9 mouse cellular contexts compared by ENCODE assay signal in genomic region chr2:62408701-62409201, GRCm38 (mm10). TPM values are rescaled to one million over a fixed set of nuclear protein-coding genes. Genes with fewer than 3 reads are reported as not detected.
DNase-seq lines count a peak whose midpoint lies in the region; ATAC-seq and TF ChIP-seq lines count a peak whose summit lies in the region.
"Had no signal": no experiment of that assay in that cellular context is flagged by ENCODE, and none has a peak within 500 bp of the region (broad histone marks: within the 10 kb centered on the region; RNA-seq: fewer than 3 reads in every experiment).

No protein-coding gene starts in this region.

- no peak for TF ChIP-seq EP300 in liver, postnatal 0 days (IDR thresholded peaks at IDR 0.05; ENCODE audit: low read depth)
- no peak for TF ChIP-seq EP300 in stomach, postnatal 0 days (optimal IDR thresholded peaks at IDR 0.05)

- peak; percentile 51; the same call in 1 of the 2 replicates for ATAC-seq in heart, embryonic 14.5 days (ENCODE audit: insufficient number of reproducible peaks, insufficient read depth, low FRiP score, low read depth)
- peak; percentile 35; the same call in 1 of the 2 replicates for ATAC-seq in liver, postnatal 0 days
- 0 out of 2 replicates have a peak, but pooled peaks have one; percentile 29 for ATAC-seq in stomach, postnatal 0 days (ENCODE audit: low FRiP score, low TSS enrichment)

- no peak overlapping the region for H3K9ac ChIP-seq in heart, embryonic 14.5 days (ENCODE audit: low read length)
- H3K9ac ChIP-seq in liver, postnatal 0 days (replicated peaks): no peak overlapping the region
- H3K9ac ChIP-seq in stomach, postnatal 0 days (ENCODE audit: low read length): no peak overlapping the region

- DNase-seq in heart, embryonic 10.5 days (ENCODE audit: low spot score): no peak
- peak; percentile 86 for DNase-seq in R1 (ENCODE audit: low read depth, low spot score)
- no peak for DNase-seq in liver, postnatal 0 days
- DNase-seq in stomach, postnatal 0 days (ENCODE audit: low spot score): no peak
- no peak for DNase-seq in ovary, postnatal 36 days (ENCODE audit: low spot score)
- no peak for DNase-seq in cerebellum, adult 18-20 months
- DNase-seq in cerebellum, postnatal 10 days: no peak
- DNase-seq: retina, postnatal 1 day had no signal

- TF ChIP-seq CTCF in liver, postnatal 0 days (IDR thresholded peaks at IDR 0.05; ENCODE audit: low read depth): no peak
- no peak for TF ChIP-seq CTCF in stomach, postnatal 0 days (IDR thresholded peaks at IDR 0.05; ENCODE audit: low read depth)

- no peaks in the 10 kb centered on the region for H3K36me3 ChIP-seq in heart, embryonic 14.5 days (ENCODE audit: control insufficient read depth, insufficient read depth, low read length)
- H3K36me3 ChIP-seq in heart, embryonic 10.5 days: no peaks in the 10 kb centered on the region
- H3K36me3 ChIP-seq in liver, postnatal 0 days (replicated peaks; ENCODE audit: insufficient read depth, low read length): no peaks in the 10 kb centered on the region
- H3K36me3 ChIP-seq in stomach, postnatal 0 days (ENCODE audit: control insufficient read depth, insufficient read depth, low read length): no peaks in the 10 kb centered on the region

- H3K4me2 ChIP-seq in heart, embryonic 14.5 days (ENCODE audit: low read length): no peak overlapping the region
- H3K4me2 ChIP-seq in liver, postnatal 0 days (ENCODE audit: low read depth, low read length): 0 out of 2 replicates have a peak overlapping the region, but pooled peaks have one; percentile 32
- H3K4me2 ChIP-seq in stomach, postnatal 0 days (replicated peaks; ENCODE audit: low read depth): no peak overlapping the region

- H3K27me3 ChIP-seq in heart, embryonic 14.5 days (ENCODE audit: control insufficient read depth, insufficient read depth, low read length): peaks cover 8% of the 10 kb centered on the region; the same call in 1 of the 2 replicates
- H3K27me3 ChIP-seq in heart, embryonic 10.5 days (ENCODE audit: insufficient read depth, poor library complexity, severe bottlenecking): peaks cover 29% of the 10 kb centered on the region
- H3K27me3 ChIP-seq in liver, postnatal 0 days (ENCODE audit: insufficient read depth, low read length): no peaks in the 10 kb centered on the region
- H3K27me3 ChIP-seq in stomach, postnatal 0 days (ENCODE audit: control insufficient read depth, insufficient read depth, low read length): no peaks in the 10 kb centered on the region

- H3K4me3 ChIP-seq in heart, embryonic 14.5 days (ENCODE audit: control insufficient read depth in 1 of 2, insufficient read depth in 1 of 2, low read depth in 1 of 2, low read length in 2 of 2): no peak overlapping the region
- no peak overlapping the region for H3K4me3 ChIP-seq in heart, embryonic 10.5 days
- H3K4me3 ChIP-seq in liver, postnatal 0 days (ENCODE audit: low read depth, low read length): no peak overlapping the region
- no peak overlapping the region for H3K4me3 ChIP-seq in stomach, postnatal 0 days (ENCODE audit: low read depth, low read length)

- H3K27ac ChIP-seq in heart, embryonic 14.5 days (replicated peaks in 1 of 2; ENCODE audit: control insufficient read depth in 1 of 2, insufficient read depth in 1 of 2, low read depth in 2 of 2, low read length in 2 of 2): peak overlapping the region in 1 of 2 experiments; percentile 9; a peak in 1 of 4 replicates
- no peak overlapping the region for H3K27ac ChIP-seq in heart, embryonic 10.5 days
- H3K27ac ChIP-seq in liver, postnatal 0 days (ENCODE audit: low read depth): 0 out of 2 replicates have a peak overlapping the region, but pooled peaks have one; percentile 39
- no peak overlapping the region for H3K27ac ChIP-seq in stomach, postnatal 0 days (replicated peaks)

- H3K4me1 ChIP-seq in heart, embryonic 14.5 days (ENCODE audit: control insufficient read depth in 2 of 2, insufficient read depth in 2 of 2, low read length in 2 of 2): peaks cover 3 to 6% of the 10 kb centered on the region in 2 experiments; a peak in 2 of 4 replicates
- peaks cover 19% of the 10 kb centered on the region for H3K4me1 ChIP-seq in heart, embryonic 10.5 days
- peaks cover 12% of the 10 kb centered on the region; the same call in 1 of the 2 replicates for H3K4me1 ChIP-seq in liver, postnatal 0 days (ENCODE audit: insufficient read depth)
- H3K4me1 ChIP-seq in stomach, postnatal 0 days (replicated peaks; ENCODE audit: control insufficient read depth, insufficient read depth): no peaks in the 10 kb centered on the region

- 17% methylated on average over 4 of the region's 4 CpGs for WGBS in heart, embryonic 14.5 days
- WGBS in heart, embryonic 10.5 days: 13% methylated on average over 4 of the region's 4 CpGs
- 17% methylated on average over 4 of the region's 4 CpGs for WGBS in liver, postnatal 0 days (ENCODE audit: insufficient replicate concordance)
- 26% methylated on average over 4 of the region's 4 CpGs for WGBS in stomach, postnatal 0 days

- H3K9me3 ChIP-seq in heart, embryonic 14.5 days (ENCODE audit: control insufficient read depth, low read length): no peaks in the 10 kb centered on the region
- no peaks in the 10 kb centered on the region for H3K9me3 ChIP-seq in heart, embryonic 10.5 days
- H3K9me3 ChIP-seq in liver, postnatal 0 days (ENCODE audit: low read length): no peaks in the 10 kb centered on the region
- H3K9me3 ChIP-seq in stomach, postnatal 0 days (ENCODE audit: control insufficient read depth, low read length): no peaks in the 10 kb centered on the region

RNA-seq across cellular contexts. Expression of gene Dpp4, which starts 3.3 kb away (rescaled TPM):
- polyA plus RNA-seq in heart, embryonic 14.5 days (2014; fragmentation: Nextera tagmentation; extraction: Ambion mirVana): 22.0 and 26.5 TPM in 2 replicates
- polyA plus RNA-seq in heart, embryonic 10.5 days (2016; fragmentation: Nextera tagmentation; extraction: Ambion mirVana): 8.7 and 11.8 TPM in 2 replicates
- polyA plus RNA-seq in liver, postnatal 0 days (2015; fragmentation: Nextera tagmentation; extraction: Ambion mirVana): 8.0 and 9.0 TPM in 2 replicates
- 4.6 and 4.8 TPM in 2 replicates for polyA plus RNA-seq in stomach, postnatal 0 days (2015; fragmentation: Nextera tagmentation; extraction: Ambion mirVana)
